Mouse (Mus musculus): ENCODE data around the gene Tex10.

DNA sequence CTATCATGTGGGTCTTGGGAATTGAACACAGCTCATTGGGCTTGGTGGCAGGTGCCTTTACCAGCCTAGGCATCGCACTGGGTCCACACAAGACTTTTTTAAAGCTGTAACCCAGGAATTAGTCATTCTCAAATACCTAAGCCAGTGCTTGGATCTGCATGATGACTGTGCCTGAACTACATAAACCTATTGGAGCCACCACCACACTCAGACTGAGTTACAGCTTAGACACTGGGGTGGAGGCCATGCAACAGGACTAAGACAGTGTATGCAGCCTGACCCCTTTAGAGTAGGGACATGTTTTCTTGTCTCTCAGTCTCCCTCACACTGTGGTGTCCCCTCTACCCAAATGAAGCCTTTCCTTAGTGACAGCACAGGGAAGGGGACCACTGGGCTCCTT lies 50.6 kb downstream of the Tex10 start:
- TF ChIP-seq TAL1 (IDR thresholded peaks at IDR 0.05; ENCODE audit: low read length) (no peak), GATA1 (IDR thresholded peaks at IDR 0.05; ENCODE audit: low read length) (no peak)

All from erythroblast, embryonic 14.5 days (primary cell).